Mouse (Mus musculus) kidney, adult 11 months (tissue): ENCODE results near the gene Slc35g1.

Source experiments
- DNase-seq: peaks from one replicate; pipeline ENCODE4 v3.0.0; 2022

Gene Slc35g1

DNA sequence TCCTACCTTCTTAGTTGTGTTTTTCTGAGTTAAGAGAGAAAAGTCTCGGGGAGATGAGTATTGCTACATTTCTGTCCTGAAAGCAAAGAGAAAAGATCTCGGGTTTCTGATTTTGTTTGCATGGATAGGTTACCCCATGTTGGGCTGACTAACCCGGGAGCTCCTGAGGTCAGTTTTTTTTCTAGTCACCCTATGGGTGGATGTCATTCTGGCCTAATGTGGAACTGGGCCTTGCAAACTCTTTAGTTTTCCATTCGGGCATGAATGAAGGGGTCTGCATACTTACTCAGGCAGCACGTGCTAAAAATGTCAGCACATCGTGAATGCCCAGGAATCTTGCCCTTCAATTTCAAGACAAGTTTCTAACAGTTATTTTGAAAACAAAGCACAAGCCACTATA is 1.2 kb downstream of the Slc35g1 start:
- DNase-seq: no peak

DNA sequence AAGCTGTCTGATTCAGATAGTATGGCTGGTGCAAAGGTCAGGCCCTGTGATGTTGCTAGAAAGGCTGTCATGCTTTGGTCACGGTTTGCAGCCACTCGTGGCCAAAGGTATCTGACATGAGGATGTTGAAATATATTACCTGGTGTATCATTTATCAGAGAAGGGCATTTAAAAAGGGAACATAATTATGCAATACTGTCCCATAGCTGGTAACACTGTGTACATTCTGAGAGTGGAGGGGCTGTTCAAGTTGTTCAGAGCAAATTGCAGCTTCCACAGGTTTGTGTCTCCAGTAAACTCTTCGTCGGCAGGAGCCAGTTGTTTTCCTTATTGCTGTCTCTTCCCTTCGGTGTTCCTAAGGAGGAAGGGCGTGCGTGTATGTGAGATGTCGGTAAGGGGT is 3.2 kb downstream of the Slc35g1 start:
- DNase-seq: no peak

DNA sequence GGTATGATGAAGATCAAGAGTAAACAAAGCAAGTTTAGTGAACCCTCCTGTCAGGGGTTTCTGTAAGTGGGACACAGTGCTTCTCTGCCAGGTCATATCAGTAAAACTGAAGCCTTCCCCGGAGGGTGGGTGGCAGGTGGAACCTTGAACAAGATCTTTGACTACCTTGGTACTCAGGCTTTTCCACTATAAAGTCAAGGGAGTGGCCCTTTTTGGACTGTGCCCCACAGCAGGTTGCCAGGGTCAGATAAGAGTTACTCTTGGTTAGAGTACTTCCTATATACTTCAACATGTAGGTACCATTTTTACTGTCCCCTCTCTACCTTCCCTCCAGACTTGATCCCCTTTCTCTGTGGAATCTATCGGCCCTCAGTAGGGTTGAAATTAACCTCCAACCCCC is 5.1 kb downstream of the Slc35g1 start:
- no peak for DNase-seq

GRCm38 (mm10) chr19:38401416-38401815 is 5.6 kb downstream of the Slc35g1 start:
- no peak for DNase-seq

GRCm38 (mm10) chr19:38410357-38411056 is 14.7 kb downstream of the Slc35g1 start:
- DNase-seq: no peak

DNA sequence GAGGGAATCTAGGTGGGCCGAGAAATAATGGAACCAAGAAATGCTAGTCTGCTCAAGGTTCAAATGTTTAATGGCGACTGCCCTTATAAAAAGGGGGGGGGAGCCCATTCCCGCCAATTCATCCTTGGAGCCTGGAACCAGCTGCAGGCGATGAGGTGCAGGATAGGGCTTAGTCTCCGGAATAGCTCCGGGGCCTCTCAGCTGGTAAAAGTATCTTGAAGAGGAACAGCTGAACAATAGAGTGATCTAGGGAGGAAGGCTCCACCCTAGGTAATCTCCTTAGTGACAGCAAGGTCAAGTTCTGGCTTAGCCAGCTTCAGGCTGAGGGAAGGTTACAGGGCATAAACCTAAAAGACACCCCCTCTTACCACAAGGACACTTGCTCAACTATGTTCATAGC is 18.1 kb downstream of the Slc35g1 start:
- no peak for DNase-seq

GRCm38 (mm10) chr19:38418819-38419423 is 23.1 kb downstream of the Slc35g1 start:
- no peak for DNase-seq

GRCm38 (mm10) chr19:38420751-38421295 is 25.0 kb downstream of the Slc35g1 start:
- DNase-seq: no peak

DNA sequence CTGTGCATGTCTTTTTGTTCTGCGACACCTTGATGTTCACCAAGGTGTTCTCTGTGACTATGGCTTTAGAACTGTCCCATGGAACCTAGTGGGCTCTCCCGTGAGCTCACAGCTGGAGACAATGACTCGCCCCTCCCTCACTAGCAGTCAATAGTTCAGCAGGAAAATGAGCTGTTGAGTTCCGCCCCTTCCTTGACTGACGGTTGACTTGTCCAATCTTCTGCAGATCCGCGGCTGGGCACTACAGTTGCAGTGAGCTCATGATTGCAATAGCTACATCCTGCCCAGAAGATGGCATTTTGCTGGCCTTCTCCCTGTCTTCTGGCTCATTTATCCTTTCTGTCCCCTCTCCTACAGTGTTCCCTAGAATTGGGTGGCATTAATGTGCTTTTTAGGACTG is 25.7 kb downstream of the Slc35g1 start:
- no peak for DNase-seq

- peak; percentile 44 for DNase-seq
Observed at GRCm38 (mm10) chr19:38422926-38423325, 27.1 kb downstream of the Slc35g1 start.

- DNase-seq: no peak
Observed at GRCm38 (mm10) chr19:38423884-38424283, 28.1 kb downstream of the Slc35g1 start.

DNA sequence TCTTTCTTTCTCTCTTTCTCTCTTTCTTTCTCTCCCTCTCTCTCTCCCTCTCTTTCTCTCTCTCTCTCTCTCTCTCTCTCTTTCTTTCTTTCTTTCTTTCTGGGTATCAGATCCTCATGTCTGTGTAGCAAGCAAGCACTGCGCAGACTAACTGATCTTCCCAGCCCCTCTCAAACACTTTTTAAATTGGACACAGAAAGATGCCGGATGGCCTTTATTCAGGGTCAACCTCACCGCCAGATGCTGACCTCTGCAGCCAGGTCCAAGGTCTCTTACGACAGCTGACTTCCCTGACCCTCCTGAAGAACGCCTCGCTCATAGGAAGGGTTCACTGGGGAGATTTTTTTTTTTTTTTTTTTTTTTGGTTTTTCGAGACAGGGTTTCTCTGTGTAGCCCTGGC is 28.8 kb downstream of the Slc35g1 start:
- no peak for DNase-seq

DNA sequence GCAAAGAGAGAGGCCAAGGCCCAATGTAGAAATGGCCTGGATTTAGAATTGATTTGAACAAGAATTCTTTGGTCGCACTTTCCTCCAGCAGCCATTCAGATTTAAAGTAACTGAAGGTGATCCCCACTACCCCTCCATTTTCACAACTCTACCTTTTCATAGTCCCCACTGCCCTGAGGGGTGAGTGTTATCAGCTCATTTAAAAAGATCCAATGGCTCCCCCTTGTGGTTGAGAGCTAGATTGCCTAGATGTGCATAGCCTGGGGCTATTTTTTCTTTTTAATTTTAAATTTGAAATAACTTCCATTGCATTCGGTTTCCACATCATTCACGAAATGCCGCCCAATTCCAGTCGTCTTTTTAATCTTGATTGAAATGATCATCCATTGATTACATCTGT is 33.5 kb downstream of the Slc35g1 start:
- DNase-seq: peak; percentile 16

DNA sequence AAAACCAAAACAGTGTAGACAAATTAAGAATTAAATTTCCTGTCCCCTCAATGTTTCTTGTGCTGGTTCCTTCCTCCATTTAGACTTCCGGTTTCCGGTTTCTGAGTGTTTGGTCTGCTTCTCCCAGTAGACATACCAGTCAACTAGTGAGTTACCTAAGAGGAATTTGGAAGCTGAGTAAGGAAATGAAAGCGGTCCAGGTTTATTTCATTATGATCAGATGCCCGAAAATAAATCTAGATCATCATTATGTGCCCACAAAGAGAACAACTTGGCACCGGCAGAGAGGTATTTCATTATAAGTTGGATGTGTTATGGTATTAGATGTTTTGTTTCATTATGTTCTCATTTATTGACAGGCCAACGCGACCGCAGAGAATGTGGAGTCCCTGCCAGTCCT is 34.7 kb downstream of the Slc35g1 start:
- no peak for DNase-seq

- DNase-seq: no peak
Observed at GRCm38 (mm10) chr19:38431326-38431725, 35.5 kb downstream of the Slc35g1 start.

GRCm38 (mm10) chr19:38432021-38432420 is 36.2 kb downstream of the Slc35g1 start:
- no peak for DNase-seq

DNA sequence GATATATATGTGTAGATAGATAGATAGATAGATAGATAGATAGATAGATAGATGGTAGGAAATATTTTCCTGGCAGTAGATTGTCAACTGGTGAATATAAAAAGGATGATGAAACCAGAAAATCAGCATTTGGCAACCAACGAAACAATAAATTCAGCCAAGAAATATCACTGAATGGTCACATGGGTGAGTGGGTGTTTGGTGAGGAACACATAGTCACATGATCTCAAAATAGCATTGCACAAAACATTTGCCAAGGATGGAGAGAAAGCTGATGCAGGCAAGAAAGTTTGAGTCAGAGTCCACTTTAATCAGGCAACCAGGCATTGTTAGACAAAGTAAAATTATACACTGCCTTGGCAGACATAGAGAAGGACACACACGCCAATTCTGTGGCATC is 37.6 kb downstream of the Slc35g1 start:
- no peak for DNase-seq

DNA sequence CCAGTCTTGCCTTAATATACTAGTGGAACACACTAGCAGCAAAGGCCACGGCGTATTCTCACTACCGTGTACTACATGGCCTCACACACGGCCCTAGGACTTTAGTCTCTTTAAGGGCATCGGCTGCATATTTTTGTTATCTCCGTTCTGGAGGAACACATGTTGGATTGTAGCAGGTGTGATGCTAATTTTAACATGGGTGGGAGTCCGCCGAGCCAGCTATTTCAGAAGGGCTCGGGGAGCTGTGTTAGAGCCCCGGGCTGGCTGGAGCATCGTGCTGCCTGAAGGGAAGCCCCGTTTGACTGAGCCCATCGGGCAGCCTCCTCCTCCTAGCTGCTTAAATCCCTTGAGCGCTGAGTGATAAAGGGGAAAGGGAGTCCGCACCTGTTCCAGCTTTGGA is 39.4 kb downstream of the Slc35g1 start:
- no peak for DNase-seq

GRCm38 (mm10) chr19:38441860-38442259 is 46.1 kb downstream of the Slc35g1 start:
- DNase-seq: no peak

DNA sequence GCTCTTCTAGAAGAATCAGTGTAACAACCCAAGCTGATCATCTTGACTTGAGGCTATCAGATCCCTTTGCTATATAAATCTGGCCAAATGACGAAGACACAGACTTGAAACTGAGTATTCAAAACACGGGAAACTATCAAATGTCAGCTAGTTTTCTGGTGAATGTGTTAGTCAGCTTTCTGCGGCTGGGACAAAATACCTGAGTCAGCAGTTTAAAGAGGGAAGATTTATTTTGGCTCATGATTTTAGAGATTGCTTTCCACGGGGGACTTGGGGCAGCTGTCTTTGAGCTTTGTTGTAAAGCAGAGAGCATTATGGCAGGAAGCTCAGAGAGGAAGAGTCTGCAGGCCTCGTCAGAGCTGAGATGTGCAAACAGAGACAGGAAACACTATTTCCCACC is 50.0 kb downstream of the Slc35g1 start:
- DNase-seq: no peak
